Mouse (Mus musculus): ENCODE results near the gene Tmem163. TPM values are rescaled to one million over a fixed set of nuclear protein-coding genes. Genes with fewer than 3 reads are reported as not detected.

Gene Tmem163
- total and polyA plus RNA-seq, 3 experiments, result 4.5 to 10.0 (median 8.1) TPM

GRCm38 (mm10) chr1:127441007-127441406, 238.3 kb downstream of the Tmem163 start:
- Histone ChIP-seq H3K79me2 (replicated peaks; ENCODE audit: control insufficient read depth, extremely low read depth, insufficient read depth, poor library complexity, severe bottlenecking) (no peaks in the 10 kb centered on the region), H3K4me2 (ENCODE audit: insufficient read depth, low read depth, poor library complexity, severe bottlenecking) (no peak overlapping the region)

GRCm38 (mm10) chr1:127439452-127439891, 239.9 kb downstream of the Tmem163 start:
- H3K27ac ChIP-seq (ENCODE audit: insufficient read depth, low read depth), result no peak overlapping the region
- DNase-seq (ENCODE audit: extremely low read depth), result no peak
- TF ChIP-seq BHLHE40 (IDR thresholded peaks at IDR 0.05; ENCODE audit: low read depth, low read length), result no peak
- TF ChIP-seq NELFE (IDR thresholded peaks at IDR 0.05; ENCODE audit: low read depth, low read length), result no peak
- no peak for TF ChIP-seq CHD1 (IDR thresholded peaks at IDR 0.05; ENCODE audit: low read depth, low read length)
- no peak for TF ChIP-seq HCFC1 (IDR thresholded peaks at IDR 0.05; ENCODE audit: low read depth, low read length)
- TF ChIP-seq NRF1 (IDR thresholded peaks at IDR 0.05; ENCODE audit: low read depth, low read length), result no peak
- TF ChIP-seq PAX5 (IDR thresholded peaks at IDR 0.05; ENCODE audit: low read length), result no peak
- no peak for TF ChIP-seq USF1 (IDR thresholded peaks at IDR 0.05; ENCODE audit: low read depth, low read length)
- TF ChIP-seq ELF1 (IDR thresholded peaks at IDR 0.05; ENCODE audit: low read depth, low read length), result no peak
- no peak for TF ChIP-seq SMC3 (IDR thresholded peaks at IDR 0.05; ENCODE audit: low read depth, low read length)
- TF ChIP-seq CHD2 (IDR thresholded peaks at IDR 0.05; ENCODE audit: low read length), result no peak
- TF ChIP-seq KAT2A (IDR thresholded peaks at IDR 0.05; ENCODE audit: insufficient replicate concordance, low read length), result no peak
- TF ChIP-seq MEF2A (IDR thresholded peaks at IDR 0.05; ENCODE audit: borderline replicate concordance, low read depth, low read length), result no peak
- H3K9me3 ChIP-seq (replicated peaks; ENCODE audit: low read length), result no peaks in the 10 kb centered on the region
- H3K4me3 ChIP-seq (replicated peaks in 1 of 3; ENCODE audit: low read depth in 2 of 3, low read length in 2 of 3, poor library complexity in 1 of 3), result no peak overlapping the region
- dilution Hi-C loops (cut with MboI; ENCODE audit: extremely low pct_ligation_motif_present, extremely low pct_unique_long_range_greater_than_20kb, low sequenced_read_pairs) (no loop called here), in situ Hi-C loops (cut with MboI; ENCODE audit: low pct_ligation_motif_present, low pct_unique_long_range_greater_than_20kb, low sequenced_read_pairs) (no loop called here)
- no peaks in the 10 kb centered on the region for H3K27me3 ChIP-seq (replicated peaks)
- no peak overlapping the region for H3K9ac ChIP-seq (ENCODE audit: insufficient read depth, low read depth)
- H3K4me2 ChIP-seq (ENCODE audit: insufficient read depth, low read depth, poor library complexity, severe bottlenecking), result no peak overlapping the region
- peaks cover 33 to 64% of the 10 kb centered on the region in 2 experiments for H3K4me1 ChIP-seq (ENCODE audit: control insufficient read depth in 1 of 2, insufficient read depth in 2 of 2)
- peaks cover 0 to 22% of the 10 kb centered on the region in 2 experiments for H3K36me3 ChIP-seq (replicated peaks in 1 of 2; ENCODE audit: control insufficient read depth in 1 of 2, insufficient read depth in 1 of 2, low read length in 1 of 2)
- H3K79me2 ChIP-seq (replicated peaks; ENCODE audit: control insufficient read depth, extremely low read depth, insufficient read depth, poor library complexity, severe bottlenecking), result no peaks in the 10 kb centered on the region

More at GRCm38 (mm10) chr1:127441007-127441406, 238.3 kb downstream of the Tmem163 start:
- dilution Hi-C loops (cut with MboI; ENCODE audit: extremely low pct_ligation_motif_present, extremely low pct_unique_long_range_greater_than_20kb, low sequenced_read_pairs) (no loop called here), in situ Hi-C loops (cut with MboI; ENCODE audit: low pct_ligation_motif_present, low pct_unique_long_range_greater_than_20kb, low sequenced_read_pairs) (no loop called here)
- no peaks in the 10 kb centered on the region for H3K27me3 ChIP-seq (replicated peaks)
- DNase-seq (ENCODE audit: extremely low read depth), result no peak
- H3K9ac ChIP-seq (ENCODE audit: insufficient read depth, low read depth), result no peak overlapping the region
- H3K9me3 ChIP-seq (replicated peaks; ENCODE audit: low read length), result no peaks in the 10 kb centered on the region
- peaks cover 32 to 70% of the 10 kb centered on the region in 2 experiments for H3K4me1 ChIP-seq (ENCODE audit: control insufficient read depth in 1 of 2, insufficient read depth in 2 of 2)
- no peak overlapping the region for H3K27ac ChIP-seq (ENCODE audit: insufficient read depth, low read depth)
- no peak overlapping the region for H3K4me3 ChIP-seq (replicated peaks in 1 of 3; ENCODE audit: low read depth in 2 of 3, low read length in 2 of 3, poor library complexity in 1 of 3)
- peaks cover 0 to 21% of the 10 kb centered on the region in 2 experiments for H3K36me3 ChIP-seq (replicated peaks in 1 of 2; ENCODE audit: control insufficient read depth in 1 of 2, insufficient read depth in 1 of 2, low read length in 1 of 2)
- no peak for TF ChIP-seq ZKSCAN1 (IDR thresholded peaks at IDR 0.05; ENCODE audit: borderline replicate concordance, low read depth, low read length)
- no peak for TF ChIP-seq RCOR1 (conservative IDR thresholded peaks at IDR 0.05; ENCODE audit: low read depth, low read length)

- H3K4me3 ChIP-seq (replicated peaks in 1 of 3; ENCODE audit: low read depth in 2 of 3, low read length in 2 of 3, poor library complexity in 1 of 3), result no peak overlapping the region
- no peak overlapping the region for H3K9ac ChIP-seq (ENCODE audit: insufficient read depth, low read depth)
- no peak overlapping the region for H3K4me2 ChIP-seq (ENCODE audit: insufficient read depth, low read depth, poor library complexity, severe bottlenecking)
- H3K79me2 ChIP-seq (replicated peaks; ENCODE audit: control insufficient read depth, extremely low read depth, insufficient read depth, poor library complexity, severe bottlenecking), result no peaks in the 10 kb centered on the region
- dilution Hi-C loops (cut with MboI; ENCODE audit: extremely low pct_ligation_motif_present, extremely low pct_unique_long_range_greater_than_20kb, low sequenced_read_pairs) (no loop called here), in situ Hi-C loops (cut with MboI; ENCODE audit: low pct_ligation_motif_present, low pct_unique_long_range_greater_than_20kb, low sequenced_read_pairs) (no loop called here)
- H3K9me3 ChIP-seq (replicated peaks; ENCODE audit: low read length), result no peaks in the 10 kb centered on the region
- H3K27me3 ChIP-seq (replicated peaks), result no peaks in the 10 kb centered on the region
- TF ChIP-seq MAX (IDR thresholded peaks at IDR 0.05; ENCODE audit: low read length), result no peak
- no peak for TF ChIP-seq CTCF (conservative IDR thresholded peaks at IDR 0.05 in 1 of 2, IDR thresholded peaks at IDR 0.05 in 1 of 2; ENCODE audit: low read depth in 2 of 2, low read length in 2 of 2)
- no peak for TF ChIP-seq NELFE (IDR thresholded peaks at IDR 0.05; ENCODE audit: low read depth, low read length)
- TF ChIP-seq BHLHE40 (IDR thresholded peaks at IDR 0.05; ENCODE audit: low read depth, low read length), result no peak
- no peak for TF ChIP-seq MEF2A (IDR thresholded peaks at IDR 0.05; ENCODE audit: borderline replicate concordance, low read depth, low read length)
- DNase-seq (ENCODE audit: extremely low read depth), result no peak
- no peak overlapping the region for H3K27ac ChIP-seq (ENCODE audit: insufficient read depth, low read depth)
- peaks cover 0 to 23% of the 10 kb centered on the region in 2 experiments for H3K36me3 ChIP-seq (replicated peaks in 1 of 2; ENCODE audit: control insufficient read depth in 1 of 2, insufficient read depth in 1 of 2, low read length in 1 of 2)
- peaks cover 27 to 57% of the 10 kb centered on the region in 2 experiments for H3K4me1 ChIP-seq (ENCODE audit: control insufficient read depth in 1 of 2, insufficient read depth in 2 of 2)
Observed at GRCm38 (mm10) chr1:127437091-127437490, 242.3 kb downstream of the Tmem163 start.
